Mouse (Mus musculus): Measurements from ENCODE around the gene Clec5a.
"Not testable (repeated sequence)": the region's sequence is repeated elsewhere in the genome, so short reads cannot be mapped to it uniquely, and the experiment has no call there.

The Clec5a gene

GRCm38 (mm10) chr6:40585645-40586044 is at the start of gene Clec5a:
Gene Clec5a (minus strand): TSS chr6:40585821.
- no peak for DNase-seq

DNA sequence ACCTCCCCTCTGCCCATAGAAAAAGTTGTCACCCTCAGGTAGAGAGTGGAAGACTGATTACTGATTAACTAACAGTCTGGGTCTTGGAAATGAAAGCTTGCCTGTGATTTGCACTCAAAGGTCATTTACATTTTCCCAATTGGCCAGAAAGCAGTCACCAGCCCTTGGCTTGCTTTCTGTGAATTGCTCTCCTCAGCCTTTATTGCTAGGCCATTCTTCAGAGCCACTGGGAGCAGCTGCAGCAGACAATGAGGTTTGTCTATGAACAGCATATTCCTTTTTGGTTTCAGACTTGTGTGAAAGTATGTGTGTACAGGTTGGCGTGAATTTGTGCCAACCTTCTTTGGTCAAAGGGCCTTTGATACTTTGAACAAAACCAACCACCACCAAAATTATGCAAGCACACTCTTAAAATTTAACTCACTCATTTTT is 49.0 kb upstream of the Clec5a start:
- no peak for DNase-seq

DNA sequence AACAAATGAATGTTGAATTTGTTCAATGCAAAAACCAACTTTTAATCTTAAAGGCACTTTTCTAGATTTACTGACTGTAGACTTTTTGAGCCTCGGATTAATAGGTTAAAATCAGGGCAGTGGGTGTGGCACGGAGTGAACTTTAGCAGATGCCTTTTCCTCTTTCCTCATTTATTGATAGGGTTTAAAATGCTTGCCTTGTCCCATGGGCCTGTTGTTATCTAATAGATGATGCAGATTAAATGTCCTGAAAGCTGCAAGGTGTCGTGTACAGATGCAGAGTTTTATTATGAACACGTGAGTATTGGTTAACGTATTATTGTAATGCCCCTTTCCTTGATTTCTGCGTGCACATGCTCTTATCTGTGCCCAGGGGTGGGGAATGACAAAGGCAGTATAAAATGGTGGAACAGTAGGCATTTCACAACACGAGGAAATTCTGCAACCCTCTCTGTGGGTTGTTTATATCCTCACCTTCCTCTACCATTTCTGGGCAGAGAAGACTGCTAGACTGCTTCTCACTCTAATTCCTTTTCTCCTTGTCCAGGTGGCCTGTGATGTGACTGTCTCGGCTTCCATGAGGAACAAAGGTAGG is 42.9 kb upstream of the Clec5a start, which contains the start of gene Mgam:
Mgam (plus strand) TSS at position 426 of the 595 bp plus-strand sequence.
- DNase-seq, result no peak

- DNase-seq, result no peak
Measured at GRCm38 (mm10) chr6:40626111-40626510, 40.5 kb upstream of the Clec5a start.

- peak in 1 of 2 experiments; percentile 26 for DNase-seq
Measured at GRCm38 (mm10) chr6:40617965-40618364, 32.3 kb upstream of the Clec5a start.

GRCm38 (mm10) chr6:40613260-40613852 is 27.7 kb upstream of the Clec5a start, which contains the start of gene Tas2r138:
Gene Tas2r138 (minus strand): TSS chr6:40613310.
- DNase-seq, result no peak

- no peak for DNase-seq
Measured at GRCm38 (mm10) chr6:40610244-40610643, 24.6 kb upstream of the Clec5a start.

GRCm38 (mm10) chr6:40607431-40607830 is 21.8 kb upstream of the Clec5a start:
- no peak for DNase-seq

DNA sequence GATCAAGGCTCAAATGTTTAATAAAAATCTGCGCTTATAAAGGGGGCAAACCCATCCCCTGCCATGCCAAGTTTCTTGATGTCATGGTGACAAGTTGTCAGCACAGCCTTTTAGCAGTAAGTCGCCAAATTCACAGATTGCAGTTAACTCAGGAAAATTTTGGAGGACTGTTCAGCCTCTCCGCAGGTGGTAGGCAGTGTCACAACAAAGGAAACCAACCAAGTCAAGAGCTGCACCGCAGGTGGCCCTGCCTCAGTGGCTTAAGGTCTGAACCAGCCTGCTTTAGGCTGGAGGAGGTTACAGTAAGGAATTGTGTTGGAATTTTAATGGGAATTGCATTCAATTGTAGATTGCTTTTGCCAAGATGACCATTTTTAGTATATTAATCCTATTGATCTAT is 12.9 kb upstream of the Clec5a start:
- DNase-seq, result not testable (repeated sequence)

- no peak for DNase-seq
Measured at GRCm38 (mm10) chr6:40594804-40595550, 9.4 kb upstream of the Clec5a start.

DNA sequence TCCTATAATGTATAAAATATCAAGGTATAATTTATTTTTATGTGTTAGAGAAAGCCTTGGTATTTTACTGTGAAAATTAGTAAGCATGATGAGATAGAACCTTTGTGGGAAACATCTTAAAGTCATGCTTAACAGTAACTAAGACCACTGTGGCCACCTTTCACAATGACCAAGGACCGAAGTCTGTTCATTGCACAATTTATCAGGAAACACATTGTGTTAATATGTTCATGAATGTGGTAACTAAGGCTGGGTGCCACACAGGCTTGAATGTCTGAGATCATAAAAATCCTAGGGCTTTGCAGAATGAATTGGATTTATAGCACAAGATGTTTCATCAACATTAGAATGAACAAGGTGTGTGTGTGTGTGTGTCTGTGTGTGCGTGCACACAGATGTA is 2.7 kb upstream of the Clec5a start:
- no peak for DNase-seq

- DNase-seq, result no peak
Measured at GRCm38 (mm10) chr6:40584336-40584735, 1.3 kb downstream of the Clec5a start.

GRCm38 (mm10) chr6:40576305-40576704 is 9.3 kb downstream of the Clec5a start:
- no peak for DNase-seq

DNA sequence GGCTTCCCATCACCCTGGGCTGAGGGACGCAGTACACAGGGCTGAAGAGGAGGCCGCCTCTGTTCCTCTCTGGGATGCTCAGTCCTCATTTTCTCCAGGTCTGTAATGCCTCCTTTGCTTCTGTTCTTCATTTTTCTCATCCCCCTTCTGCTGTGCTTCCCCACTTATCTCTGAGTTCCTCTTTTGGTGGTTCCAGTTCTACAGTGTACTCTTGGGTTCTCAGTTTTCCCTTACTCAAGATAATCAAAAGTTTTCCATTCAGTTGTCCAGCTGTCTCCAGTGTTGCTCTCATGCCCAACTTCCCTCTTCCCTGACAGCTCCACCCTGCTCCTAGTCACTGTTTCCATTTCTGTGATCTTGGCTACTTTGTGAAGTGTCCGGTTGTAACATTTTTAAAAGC is 12.0 kb downstream of the Clec5a start:
- no peak for DNase-seq

- DNase-seq, result no peak
Measured at GRCm38 (mm10) chr6:40569187-40569586, 16.4 kb downstream of the Clec5a start, which contains the start of gene Olfr460. Gene Olfr460 (plus strand): TSS chr6:40569487.

GRCm38 (mm10) chr6:40554950-40555349 is 30.7 kb downstream of the Clec5a start, which contains the start of gene Olfr461:
Gene Olfr461 (minus strand): TSS chr6:40555050.
- DNase-seq, result no peak

DNA sequence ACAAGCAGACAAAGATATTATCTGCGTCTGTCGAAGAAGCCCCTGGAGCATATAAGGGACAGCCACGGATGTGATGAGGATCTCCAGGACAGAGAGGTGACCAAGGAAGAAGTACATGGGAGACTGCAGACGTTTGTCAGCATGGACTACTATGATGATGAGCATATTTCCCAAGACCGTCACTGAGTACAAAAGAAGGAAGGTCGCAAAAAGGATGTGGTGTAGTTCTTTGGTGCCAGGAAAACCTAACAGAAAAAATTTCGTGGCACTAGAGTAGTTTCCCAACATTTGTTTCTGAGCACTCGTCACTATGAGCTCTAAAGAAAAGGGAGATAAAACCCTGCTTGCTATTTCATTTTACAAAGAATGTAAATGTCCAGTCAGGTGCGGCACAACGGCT is 40.9 kb downstream of the Clec5a start:
- no peak for DNase-seq

Measured in spleen, adult 18-20 months (tissue).